Mouse (Mus musculus) myocyte (in vitro differentiated cells): Measurements from ENCODE around the gene Mrpl45. TPM values are rescaled to one million over a fixed set of nuclear protein-coding genes. Genes with fewer than 3 reads are reported as not detected.
A peak's percentile ranks its signal among the peaks of the same experiment; 100 is the strongest.
"Not testable (repeated sequence)": the region's sequence is repeated elsewhere in the genome, so short reads cannot be mapped to it uniquely, and the experiment has no call there.

Source experiments
- H3K27me3 ChIP-seq: one replicate; pipeline ENCODE4 v1.6.1; 2011; ENCODE audit not compliant: control insufficient read depth, insufficient read depth, insufficient read length
- H3K36me3 ChIP-seq: one replicate; pipeline ENCODE4 v1.6.1; 2011; ENCODE audit not compliant: control insufficient read depth, insufficient read depth
- H3K4me2 ChIP-seq: one replicate; pipeline ENCODE4 v1.6.1; 2011; ENCODE audit warnings: low read depth, control low read depth
- H3K4me3 ChIP-seq: one replicate; pipeline ENCODE4 v1.5.1; 2011; ENCODE audit warnings: mild to moderate bottlenecking, control low read depth, moderate library complexity
- H3K79me2 ChIP-seq: one replicate; pipeline ENCODE4 v1.6.1; 2011; ENCODE audit not compliant: control insufficient read depth, insufficient read depth
- H3ac ChIP-seq: one replicate; pipeline ENCODE4 v1.6.1; 2011; ENCODE audit not compliant: control insufficient read depth, insufficient read length
- CEBPB ChIP-seq: IDR thresholded peaks from 2 replicates; pipeline ENCODE4 v1.6.1; 2011; ENCODE audit warnings: mild to moderate bottlenecking, moderate library complexity; ENCODE audit not compliant: poor library complexity, insufficient read depth, severe bottlenecking
- E2F4 ChIP-seq: IDR thresholded peaks from one replicate; pipeline ENCODE4 v1.6.1; 2011; ENCODE audit warnings: mild to moderate bottlenecking, control low read depth, moderate library complexity; ENCODE audit not compliant: insufficient read depth
- MAX ChIP-seq: IDR thresholded peaks from one replicate; pipeline ENCODE4 v1.6.1; 2011; ENCODE audit warnings: low read depth, mild to moderate bottlenecking, control low read depth
- MYOD1 ChIP-seq, 3 experiments: IDR thresholded peaks; one replicate each; pipeline ENCODE4 v1.6.1; 2011; ENCODE audit warnings: control low read depth in 2 of 3, low read depth in 2 of 3, mild to moderate bottlenecking in 2 of 3, moderate library complexity in 1 of 3; ENCODE audit not compliant: insufficient read length in 2 of 3, control insufficient read depth in 1 of 3
- MYOG ChIP-seq, 3 experiments: IDR thresholded peaks; one replicate each; pipeline ENCODE4 v1.6.1; 2011; ENCODE audit warnings: control low read depth in 2 of 3, low read depth in 2 of 3, mild to moderate bottlenecking in 2 of 3; ENCODE audit not compliant: insufficient read length in 2 of 3, control insufficient read depth in 1 of 3, insufficient read depth in 1 of 3
- POLR2A ChIP-seq: IDR thresholded peaks from one replicate; pipeline ENCODE4 v1.6.1; 2011; ENCODE audit warnings: low read depth, mild to moderate bottlenecking, control low read depth, moderate library complexity; ENCODE audit not compliant: insufficient read length
- POLR2AphosphoS2 ChIP-seq: IDR thresholded peaks from one replicate; pipeline ENCODE4 v1.6.1; 2011; ENCODE audit warnings: low read depth, control low read depth; ENCODE audit not compliant: insufficient read length
- REST ChIP-seq: IDR thresholded peaks from one replicate; pipeline ENCODE4 v1.6.1; 2011; ENCODE audit warnings: mild to moderate bottlenecking, control low read depth, moderate library complexity; ENCODE audit not compliant: insufficient read depth, insufficient read length
- SRF ChIP-seq: IDR thresholded peaks from one replicate; pipeline ENCODE4 v1.6.1; 2011; ENCODE audit warnings: low read depth; ENCODE audit not compliant: control insufficient read depth, insufficient read length
- TCF12 ChIP-seq: IDR thresholded peaks from one replicate; pipeline ENCODE4 v1.6.1; 2011; ENCODE audit warnings: mild to moderate bottlenecking, control low read depth; ENCODE audit not compliant: poor library complexity, insufficient read depth, severe bottlenecking
- TCF3 ChIP-seq: IDR thresholded peaks from one replicate; pipeline ENCODE4 v1.6.1; 2011; ENCODE audit warnings: low read depth, control low read depth; ENCODE audit not compliant: insufficient read length
- USF1 ChIP-seq: IDR thresholded peaks from one replicate; pipeline ENCODE4 v1.6.1; 2011; ENCODE audit warnings: low read depth, mild to moderate bottlenecking, control low read depth, moderate library complexity
- polyA plus RNA-seq: library from polyadenylated mRNA; unstranded; fragments of >200 nt; fragmentation: generic; extraction: Trizol; gene quantifications from one replicate; pipeline ENCODE4 v1.2.1, GENCODE M21; 2012; ENCODE audit warnings: missing spikeins

Gene Mrpl45
- polyA plus RNA-seq, result 36.3 TPM

- no peak for TF ChIP-seq MAX
- peak in 2 of 3 experiments; percentile 6 to 61 for TF ChIP-seq MYOG (IDR thresholded peaks at IDR 0.05; ENCODE audit: control insufficient read depth in 1 of 3, insufficient read depth in 1 of 3, insufficient read length in 2 of 3, low read depth in 2 of 3)
- TF ChIP-seq TCF12, result no peak
- TF ChIP-seq CEBPB, result no peak
- TF ChIP-seq SRF, result no peak
- TF ChIP-seq MYOD1 (IDR thresholded peaks at IDR 0.05; ENCODE audit: control insufficient read depth in 1 of 3, insufficient read length in 2 of 3, low read depth in 2 of 3), result peak in 2 of 3 experiments; percentile 82 to 87
- no peak for TF ChIP-seq REST
- TF ChIP-seq POLR2AphosphoS2, result peak; percentile 84
- TF ChIP-seq USF1, result peak; percentile 72
- TF ChIP-seq TCF3, result no peak
- peak; percentile 84 for TF ChIP-seq POLR2A
- TF ChIP-seq E2F4, result no peak
- Histone ChIP-seq H3K27me3 (no peaks in the 10 kb centered on the region), H3K4me3 (peak within 1 kb of the TSS; percentile 36), H3ac (no peak within 1 kb of the TSS), H3K4me2 (peak within 1 kb of the TSS; percentile 77), H3K79me2 (peaks cover 12% of the 10 kb centered on the region), H3K36me3 (peaks cover 6% of the 10 kb centered on the region)
Measured at GRCm38 (mm10) chr11:97315504-97316503, at the start of gene Mrpl45. TSS of gene Mrpl45 (plus strand) at chr11:97315716.

DNA sequence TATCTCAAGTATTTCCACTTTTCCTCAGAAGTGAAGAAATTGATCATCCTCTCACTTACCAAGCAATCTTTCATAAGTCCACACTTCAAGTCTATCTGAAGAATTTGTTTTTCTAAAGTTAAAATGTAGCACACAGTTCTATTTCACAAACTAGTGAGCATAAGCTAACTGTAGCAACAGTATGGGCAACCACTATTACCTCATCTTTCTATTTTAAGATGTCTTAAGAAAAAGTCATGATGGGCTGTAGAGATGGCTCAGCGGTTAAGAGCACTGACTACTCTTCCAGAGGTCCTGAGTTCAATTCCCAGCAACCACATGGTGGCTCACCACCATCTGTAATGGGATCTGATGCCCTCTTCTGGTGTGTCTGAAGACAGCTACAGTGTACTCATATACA lies 49.0 kb upstream of the Mrpl45 start:
- H3K79me2 ChIP-seq, result peaks cover 97% of the 10 kb centered on the region
- not testable (repeated sequence) for H3K36me3 ChIP-seq, H3K4me2 ChIP-seq, H3ac ChIP-seq, H3K27me3 ChIP-seq, H3K4me3 ChIP-seq

DNA sequence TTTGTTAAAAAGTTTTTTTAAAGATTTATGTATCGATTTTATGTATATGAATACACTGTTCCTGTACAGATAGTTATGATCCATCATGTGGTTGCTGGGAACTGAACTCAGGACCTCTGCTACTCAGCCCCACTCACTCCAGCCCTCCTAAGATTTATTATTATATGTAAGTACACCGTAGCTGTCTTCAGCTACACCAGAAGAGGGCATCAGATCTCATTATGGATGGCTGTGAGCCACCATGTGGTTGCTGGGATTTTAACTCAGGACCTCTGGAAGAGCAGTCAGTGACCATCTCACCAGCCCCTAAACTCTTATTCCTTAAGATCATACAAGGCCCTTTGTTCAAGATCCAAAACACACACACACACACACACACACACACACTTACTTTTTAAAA lies 45.5 kb upstream of the Mrpl45 start:
- peaks cover 98% of the 10 kb centered on the region for H3K79me2 ChIP-seq
- not testable (repeated sequence) for H3K27me3 ChIP-seq, H3ac ChIP-seq, H3K4me3 ChIP-seq, H3K4me2 ChIP-seq, H3K36me3 ChIP-seq

- Histone ChIP-seq H3K4me2 (no peak overlapping the region), H3K4me3 (no peak overlapping the region), H3K36me3 (no peaks in the 10 kb centered on the region), H3ac (no peak overlapping the region), H3K79me2 (peaks cover 100% of the 10 kb centered on the region), H3K27me3 (no peaks in the 10 kb centered on the region)
- TF ChIP-seq CEBPB (peak; percentile 18; the same call in 1 of the 2 replicates), POLR2AphosphoS2 (no peak)
Measured at GRCm38 (mm10) chr11:97272835-97273234, 42.7 kb upstream of the Mrpl45 start.

DNA sequence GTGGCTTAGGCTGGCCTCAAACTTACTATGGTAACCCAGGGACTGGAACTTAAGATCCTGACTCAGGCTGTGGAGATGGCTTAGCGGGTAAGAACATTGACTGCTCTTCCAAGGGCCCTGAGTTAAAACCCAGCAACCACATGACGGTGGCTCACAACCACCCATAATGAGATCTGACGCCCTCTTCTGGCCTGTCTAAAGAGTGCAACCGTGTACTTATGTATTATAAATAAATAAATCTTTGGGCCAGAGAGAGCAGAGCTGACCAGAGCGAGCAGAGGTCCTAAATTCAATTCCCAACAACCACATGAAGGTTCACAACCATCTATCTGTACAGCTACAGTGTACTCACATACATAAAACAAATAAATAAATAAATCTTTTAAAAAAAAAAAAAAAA lies 41.9 kb upstream of the Mrpl45 start:
- Histone ChIP-seq H3K27me3 (no peaks in the 10 kb centered on the region), H3ac (no peak overlapping the region)

DNA sequence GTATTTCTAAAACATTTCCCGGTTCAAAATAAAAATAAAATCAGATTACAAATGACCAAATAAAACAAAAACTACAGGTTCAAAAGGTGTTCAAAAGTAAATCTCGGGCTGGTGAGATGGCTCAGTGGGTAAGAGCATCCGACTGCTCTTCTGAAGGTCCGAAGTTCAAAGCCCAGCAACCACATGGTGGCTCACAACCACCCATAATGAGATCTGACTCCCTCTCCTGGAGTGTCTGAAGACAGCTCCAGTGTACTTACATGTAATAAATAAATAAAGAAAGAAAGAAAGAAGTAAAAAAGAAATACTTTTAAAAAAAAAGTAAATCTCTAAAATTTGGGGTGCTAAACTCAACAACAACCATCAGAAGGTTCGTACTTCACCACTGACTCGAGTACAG lies 40.6 kb upstream of the Mrpl45 start:
- not testable (repeated sequence) for H3ac ChIP-seq, H3K36me3 ChIP-seq, H3K4me3 ChIP-seq, H3K4me2 ChIP-seq, H3K27me3 ChIP-seq
- peaks cover 100% of the 10 kb centered on the region for H3K79me2 ChIP-seq

More for the DNA sequence above, 41.9 kb upstream of the Mrpl45 start:
- no peak overlapping the region for H3K4me2 ChIP-seq
- no peak overlapping the region for H3K4me3 ChIP-seq
- no peaks in the 10 kb centered on the region for H3K36me3 ChIP-seq
- peaks cover 100% of the 10 kb centered on the region for H3K79me2 ChIP-seq
- TF ChIP-seq TCF12 (no peak), REST (no peak), TCF3 (no peak), SRF (no peak), MAX (no peak), POLR2A (no peak), E2F4 (no peak), POLR2AphosphoS2 (no peak)
